In genomic region chr7:127993341-127993977, GRCm38 (mm10) we compare ENCODE assay signal across 8 mouse cellular contexts. TPM values are rescaled to one million over a fixed set of nuclear protein-coding genes. Genes with fewer than 3 reads are reported as not detected.
DNase-seq lines count a peak whose midpoint lies in the region; ATAC-seq and TF ChIP-seq lines count a peak whose summit lies in the region.

Gene Pycard, minus strand, starts transcription at chr7:127993867.

- peak; percentile 65 for ATAC-seq in lung, postnatal 0 days
- no peak for ATAC-seq in cerebellum, adult (ENCODE audit: insufficient number of reproducible peaks, low FRiP score, low TSS enrichment)

- H3K27ac ChIP-seq in lung, postnatal 0 days (ENCODE audit: low read length), result peak within 1 kb of the TSS; percentile 38; the same call in 1 of the 2 replicates

- H3K4me2 ChIP-seq in lung, postnatal 0 days (replicated peaks; ENCODE audit: low read depth, low read length), result peak within 1 kb of the TSS; percentile 61

- no peak for TF ChIP-seq EP300 in lung, postnatal 0 days (IDR thresholded peaks at IDR 0.05)

- intact Hi-C loops in left cerebral cortex, postnatal 10 days (cut with DNase I), result no loop called here

- H3K9ac ChIP-seq in lung, postnatal 0 days (replicated peaks; ENCODE audit: low read depth), result no peak within 1 kb of the TSS

- no peaks in the 10 kb centered on the region for H3K36me3 ChIP-seq in lung, postnatal 0 days (ENCODE audit: insufficient read depth, low read length)

- no peaks in the 10 kb centered on the region for H3K27me3 ChIP-seq in lung, postnatal 0 days (replicated peaks; ENCODE audit: insufficient read depth, low read length)

- TF ChIP-seq POLR2A in brain, embryonic 14.5 days (IDR thresholded peaks at IDR 0.05; ENCODE audit: borderline replicate concordance, extremely low read depth, insufficient read depth, insufficient read length, poor library complexity, severe bottlenecking), result no peak

- peak within 1 kb of the TSS; percentile 25 for H3K4me3 ChIP-seq in lung, postnatal 0 days (ENCODE audit: low read depth, low read length)

- DNase-seq in left cerebral cortex, postnatal 10 days (ENCODE audit: extremely low spot score in 1 of 2, low spot score in 2 of 2), result peak; percentile 16 to 55
- DNase-seq in left cerebral cortex, adult 8-10 months (ENCODE audit: low spot score in 2 of 2), result no peak
- DNase-seq in brain, embryonic 14.5 days (ENCODE audit: low read depth), result peak; percentile 24
- DNase-seq in heart, adult 9 months (ENCODE audit: low spot score in 2 of 2), result peak; percentile 43 to 57
- peak; percentile 57 to 60 for DNase-seq in kidney, adult 8-10 months
- peak; percentile 77 for DNase-seq in lung, postnatal 0 days (ENCODE audit: low spot score)
- peak; percentile 21 for DNase-seq in skeletal muscle tissue, adult 2 months (ENCODE audit: low read depth, low spot score)

- 12% methylated on average over 17 of the region's 18 CpGs for WGBS in lung, postnatal 0 days

- TF ChIP-seq CTCF in brain, embryonic 14.5 days (IDR thresholded peaks at IDR 0.05; ENCODE audit: borderline replicate concordance, extremely low read depth, insufficient read depth, insufficient read length), result no peak
- no peak for TF ChIP-seq CTCF in lung, postnatal 0 days (IDR thresholded peaks at IDR 0.05)

- H3K4me1 ChIP-seq in lung, postnatal 0 days (ENCODE audit: insufficient read depth, low read depth, low read length), result peaks cover 13% of the 10 kb centered on the region; the same call in 1 of the 2 replicates

- no peaks in the 10 kb centered on the region for H3K9me3 ChIP-seq in lung, postnatal 0 days (ENCODE audit: low read length)

RNA-seq across cellular contexts. Expression of gene Pycard, which starts in this region (rescaled TPM):
- 1 to 10 TPM; 3.7 to 5.5 TPM for total RNA-seq in left cerebral cortex, postnatal 10 days (2021)
- total RNA-seq in left cerebral cortex, adult 8-10 months (2022), result 10 to 100 TPM in 1 of 4 experiments, 1 to 10 TPM in 3; 2.6 to 11.7 (median 5.2) TPM
- polyA plus RNA-seq in brain, embryonic 14.5 days (2012; rRNA removed), result 6.9 and 10.1 TPM in 2 replicates
- 33.7 and 35.3 TPM in 2 replicates for polyA plus RNA-seq in lung, postnatal 0 days (2015; fragmentation: Nextera tagmentation; extraction: Ambion mirVana)

Comparison
In these comparisons a context has a peak if more than half of its experiments do, and no peak if none do; other contexts are left out.
1. DNase-seq: peak in left cerebral cortex, postnatal 10 days (2 of 2), brain, embryonic 14.5 days (single experiment), heart, adult 9 months (2 of 2), kidney, adult 8-10 months (2 of 2), lung, postnatal 0 days (single experiment) and skeletal muscle tissue, adult 2 months (single experiment); none in left cerebral cortex, adult 8-10 months (0 of 2).